Mouse (Mus musculus) embryonic stem cell, embryonic (primary cell): ENCODE data around the gene Tm6sf1.

ENCODE experiments used
- CTCF ChIA-PET, 4 experiments: fragments of 300-600 bp in 2 of 4; fragments of 350-600 bp in 2 of 4; sonication (Branson Sonifier 250); formaldehyde crosslinking; loops; one replicate each; lab custom pipeline; 2022; ENCODE audit warnings: inconsistent platforms in 2 of 4; lab: Charles Lee
- POLR2A ChIA-PET, 4 experiments: fragments of 300-600 bp in 2 of 4; fragments of 350-600 bp in 2 of 4; sonication (Branson Sonifier 250); formaldehyde crosslinking; loops; one replicate each; lab custom pipeline; 2022; ENCODE audit warnings: antibody characterized with exemption in 4 of 4, inconsistent platforms in 1 of 4; lab: Charles Lee

The Tm6sf1 gene

DNA sequence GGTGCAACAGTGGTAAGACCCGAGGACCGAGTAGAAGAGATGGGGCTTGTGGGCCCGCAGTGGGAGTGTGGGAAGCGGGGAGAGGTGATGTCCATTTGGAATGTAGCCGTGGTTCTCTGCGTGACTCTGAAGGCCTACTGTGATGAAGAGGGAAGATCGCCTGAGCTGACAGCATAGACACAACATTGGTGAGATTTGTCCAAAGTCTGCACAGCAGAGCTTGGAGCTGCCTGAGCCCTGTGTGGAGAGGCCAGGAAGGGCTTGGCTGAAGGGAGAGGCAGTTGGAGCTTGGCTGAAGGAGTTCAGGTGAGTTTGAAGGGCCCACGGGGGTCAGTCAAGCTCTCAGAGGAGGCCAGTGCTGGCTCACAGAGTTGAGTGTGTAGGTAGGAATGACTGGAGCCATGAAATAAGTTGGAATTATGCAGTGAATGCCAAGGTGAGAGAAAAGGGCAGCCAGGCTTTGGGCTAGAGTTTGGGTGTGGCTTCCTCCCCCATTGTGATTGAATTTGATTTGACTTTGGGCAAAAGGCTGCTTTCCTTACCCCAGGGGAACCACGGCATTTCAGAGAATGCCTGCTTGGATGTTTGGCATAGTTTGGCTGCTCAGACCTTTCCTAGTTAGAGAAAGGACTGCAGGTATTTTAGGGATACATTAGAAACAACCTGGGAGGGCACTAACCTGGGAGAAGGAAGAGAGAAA, 8.6 kb downstream of the Tm6sf1 start:
- CTCF ChIA-PET = interaction anchor here (0.6 to 2.6 kb wide), 47 partner anchors 8 to 677 kb away, joined by 3 to 26 read pairs (median 4); partner anchors contain the start of genes Tm6sf1 (in 3 of the 4), Btbd1 (in 1 of the 4), Gm10160 (in 1 of the 4) and Ramac (in 1 of the 4)
- POLR2A ChIA-PET = interaction anchor here (0.9 to 2.8 kb wide), 11 partner anchors 9 to 412 kb away, joined by 3 to 13 read pairs (median 3); partner anchors contain the start of genes Tm6sf1 (in 2 of the 4), Cpeb1 (in 1 of the 4), Hdgfl3 (in 1 of the 4) and Ramac (in 1 of the 4)

DNA sequence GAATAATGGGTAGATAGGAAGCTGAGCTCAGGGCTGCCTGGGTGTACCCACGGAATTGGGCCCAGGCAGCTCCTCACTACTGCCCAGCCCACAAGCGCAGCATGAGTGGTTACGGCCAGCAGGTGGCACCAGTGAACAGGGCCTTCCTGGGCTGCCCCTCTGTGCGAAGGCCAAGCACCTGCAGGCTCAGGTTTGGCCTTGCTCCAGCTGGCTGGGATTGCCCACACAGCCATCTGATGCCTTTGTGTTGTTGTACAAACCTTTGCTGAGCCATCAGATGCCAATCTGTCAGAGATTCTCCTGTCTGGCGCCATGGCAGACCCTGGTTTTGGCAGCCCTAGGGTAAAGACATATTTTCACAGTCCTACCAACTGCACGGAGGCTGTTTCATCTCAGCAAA, 9.4 kb downstream of the Tm6sf1 start:
- ChIA-PET CTCF (interaction anchor here (0.5 to 2.6 kb wide), 55 partner anchors 8 to 676 kb away, joined by 3 to 26 read pairs (median 4); partner anchors contain the start of genes Tm6sf1 (in 3 of the 4), Btbd1 (in 1 of the 4), Gm10160 (in 1 of the 4) and Ramac (in 1 of the 4)), POLR2A (interaction anchor here (0.6 to 2.8 kb wide), 13 partner anchors 9 to 476 kb away, joined by 3 to 13 read pairs (median 3); partner anchors contain the start of genes Tm6sf1 (in 2 of the 4), Cpeb1 (in 1 of the 4), Hdgfl3 (in 1 of the 4) and Ramac (in 1 of the 4))

- ChIA-PET POLR2A (interaction anchor here in 1 of 4 experiments (0.5 kb wide), 1 partner anchor 8 kb away, joined by 3 read pairs; no protein-coding TSS in a partner anchor), CTCF (no interaction called here)
These were observed 13.8 kb downstream of the Tm6sf1 start for GRCm38 (mm10) chr7:81872493-81873013.

DNA sequence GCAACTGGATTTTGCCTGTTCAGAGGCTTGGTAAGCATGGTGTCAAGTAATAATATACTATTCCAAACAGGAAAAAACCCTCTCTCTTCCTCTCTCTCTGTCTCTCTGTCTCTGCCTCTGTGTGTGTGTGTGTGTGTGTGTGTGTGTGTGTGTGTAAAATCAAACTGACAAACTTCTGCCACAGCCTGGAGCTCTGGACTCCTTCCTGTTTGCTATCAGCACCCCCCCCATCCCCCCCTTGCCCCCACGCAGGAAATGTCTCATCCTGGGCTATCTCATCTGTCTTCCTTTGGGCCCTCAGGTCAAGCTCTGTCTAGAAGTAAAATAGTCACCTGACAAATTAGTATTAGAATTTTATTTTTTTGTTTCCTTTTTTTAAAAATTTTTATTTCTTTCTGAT, 15.0 kb downstream of the Tm6sf1 start:
- POLR2A ChIA-PET = interaction anchor here in 1 of 4 experiments (0.6 kb wide), 1 partner anchor 148 kb away, joined by 3 read pairs; no protein-coding TSS in a partner anchor
- CTCF ChIA-PET = interaction anchor here in 1 of 4 experiments (0.6 to 1.0 kb wide), 2 partner anchors 61 to 727 kb away, joined by 3 to 4 read pairs; no protein-coding TSS in a partner anchor

DNA sequence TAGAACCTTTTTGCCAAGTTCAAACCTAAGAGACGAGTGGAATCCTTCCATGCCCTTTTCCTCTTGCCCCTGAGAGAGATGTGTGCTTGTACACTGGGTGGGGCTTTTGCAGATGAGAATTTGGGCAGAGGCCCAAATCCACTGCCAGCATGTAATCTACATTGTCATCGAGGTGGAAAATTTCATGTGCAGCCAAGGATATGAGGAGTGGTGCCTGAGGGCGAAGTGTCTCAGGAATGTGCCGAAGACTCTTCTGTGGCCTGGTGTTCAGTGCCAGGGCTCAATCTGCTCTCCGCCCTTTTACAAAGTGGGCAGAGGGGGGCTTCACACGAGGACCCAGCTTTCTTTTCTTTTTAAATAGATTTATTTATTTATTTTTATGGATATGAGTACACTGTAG, 15.8 kb downstream of the Tm6sf1 start:
- ChIA-PET CTCF (interaction anchor here in 1 of 4 experiments (0.6 kb wide), 1 partner anchor 85 kb away, joined by 3 read pairs; no protein-coding TSS in a partner anchor), POLR2A (interaction anchor here in 1 of 4 experiments (0.9 kb wide), 1 partner anchor 46 kb away, joined by 3 read pairs; no protein-coding TSS in a partner anchor)

GRCm38 (mm10) chr7:81875372-81875771, 16.6 kb downstream of the Tm6sf1 start:
- POLR2A ChIA-PET = interaction anchor here in 1 of 4 experiments (0.6 to 0.9 kb wide), 2 partner anchors 45 to 842 kb away, joined by 3 read pairs; no protein-coding TSS in a partner anchor

DNA sequence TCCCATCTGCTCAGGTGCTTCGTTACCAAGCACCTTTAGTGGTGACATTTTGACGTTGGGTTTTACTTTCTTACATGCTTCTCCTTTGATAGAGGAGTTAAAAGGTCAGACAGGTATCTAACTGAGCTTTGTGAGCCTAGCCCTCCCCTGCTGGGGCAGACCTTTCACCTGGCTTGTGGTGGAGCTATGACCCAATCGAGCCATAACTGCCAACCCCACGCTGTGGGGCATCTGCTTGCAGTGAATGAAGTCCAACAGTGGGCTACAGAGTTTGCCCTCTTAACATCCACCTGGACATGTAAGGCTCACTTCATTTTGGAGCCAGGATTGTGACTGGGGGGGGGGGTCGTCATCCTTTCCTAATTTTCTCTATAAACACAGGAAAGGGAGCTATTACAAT, 21.5 kb downstream of the Tm6sf1 start:
- POLR2A ChIA-PET = interaction anchor here in 3 of 4 experiments (0.6 to 0.9 kb wide), 5 partner anchors 8 to 1459 kb away, joined by 3 to 4 read pairs (median 3); partner anchors contain the start of gene Tm6sf1 (in 1 of the 3)
- CTCF ChIA-PET = interaction anchor here in 2 of 4 experiments (1.6 to 2.2 kb wide), 2 partner anchors 12 kb away, joined by 5 to 8 read pairs; no protein-coding TSS in a partner anchor

More at GRCm38 (mm10) chr7:81875372-81875771, 16.6 kb downstream of the Tm6sf1 start:
- CTCF ChIA-PET = no interaction called here

DNA sequence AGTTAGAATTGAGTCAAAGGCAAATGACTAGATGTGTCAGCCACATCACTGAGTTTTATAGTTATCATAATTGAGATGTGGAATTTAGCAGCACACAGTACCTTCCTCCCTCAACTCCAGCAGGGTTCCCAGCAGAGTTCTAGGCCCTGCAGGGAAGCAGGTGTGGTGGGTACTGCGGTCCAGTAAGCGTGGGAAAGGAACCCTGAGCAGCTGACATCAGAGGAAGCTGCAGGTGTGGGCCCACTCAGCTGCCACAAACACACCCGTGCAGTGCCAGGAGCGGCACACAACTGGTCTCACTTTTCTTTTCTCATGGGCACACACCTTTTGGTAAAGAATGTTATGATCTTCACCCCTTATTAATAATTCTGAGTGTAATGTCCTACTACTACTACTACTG, 22.0 kb downstream of the Tm6sf1 start:
- POLR2A ChIA-PET = interaction anchor here in 3 of 4 experiments (0.6 to 0.9 kb wide), 5 partner anchors 9 to 1460 kb away, joined by 3 to 4 read pairs (median 3); partner anchors contain the start of gene Tm6sf1 (in 1 of the 3)
- CTCF ChIA-PET = interaction anchor here in 2 of 4 experiments (1.6 to 2.2 kb wide), 2 partner anchors 13 kb away, joined by 5 to 8 read pairs; no protein-coding TSS in a partner anchor

- CTCF ChIA-PET = no interaction called here
These were observed 22.8 kb downstream of the Tm6sf1 start for GRCm38 (mm10) chr7:81881600-81881999.

GRCm38 (mm10) chr7:81885128-81885527, 26.3 kb downstream of the Tm6sf1 start:
- ChIA-PET CTCF (interaction anchor here in 2 of 4 experiments (0.6 to 1.4 kb wide), 2 partner anchors 16 to 17 kb away, joined by 3 read pairs; no protein-coding TSS in a partner anchor), POLR2A (interaction anchor here in 1 of 4 experiments (1.1 kb wide), 1 partner anchor 14 kb away, joined by 3 read pairs; no protein-coding TSS in a partner anchor)

More at GRCm38 (mm10) chr7:81881600-81881999, 22.8 kb downstream of the Tm6sf1 start:
- POLR2A ChIA-PET = no interaction called here

- ChIA-PET POLR2A (interaction anchor here in 2 of 4 experiments (0.5 to 1.2 kb wide), 6 partner anchors 11 to 775 kb away, joined by 3 to 9 read pairs (median 3); partner anchors contain the start of genes Tm6sf1 (in 1 of the 2) and Whamm (in 1 of the 2)), CTCF (interaction anchor here in 2 of 4 experiments (0.6 kb wide), 2 partner anchors 21 to 31 kb away, joined by 3 read pairs; no protein-coding TSS in a partner anchor)
These were observed 40.6 kb downstream of the Tm6sf1 start for GRCm38 (mm10) chr7:81899361-81899760.

- CTCF ChIA-PET = interaction anchor here in 2 of 4 experiments (0.7 kb wide), 2 partner anchors 36 to 142 kb away, joined by 4 read pairs; no protein-coding TSS in a partner anchor
These were observed 45.3 kb downstream of the Tm6sf1 start for GRCm38 (mm10) chr7:81904094-81904493.

DNA sequence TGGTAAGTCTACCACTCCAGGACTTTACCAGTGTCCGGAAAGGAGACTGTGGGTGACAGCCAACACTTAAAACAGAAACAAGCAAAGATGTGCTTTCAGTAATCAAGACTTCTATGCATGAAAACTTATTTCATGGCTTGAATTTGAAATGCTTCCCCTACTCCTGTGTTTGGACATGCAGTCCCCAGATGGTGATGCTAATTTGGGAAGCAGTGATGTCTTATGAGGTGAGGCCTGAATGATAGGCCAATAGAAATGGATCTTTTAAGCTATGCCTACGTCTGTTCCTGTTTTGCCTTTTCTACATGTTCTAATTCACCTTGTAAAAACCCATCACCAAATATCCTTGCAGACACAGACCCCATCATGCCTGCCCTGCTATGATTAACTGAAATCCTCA, 46.1 kb downstream of the Tm6sf1 start:
- ChIA-PET CTCF (no interaction called here), POLR2A (interaction anchor here in 1 of 4 experiments (0.6 kb wide), 1 partner anchor 271 kb away, joined by 3 read pairs; no protein-coding TSS in a partner anchor)

More at GRCm38 (mm10) chr7:81904094-81904493, 45.3 kb downstream of the Tm6sf1 start:
- POLR2A ChIA-PET = no interaction called here

- ChIA-PET POLR2A (no interaction called here), CTCF (no interaction called here)
These were observed 59.5 kb downstream of the Tm6sf1 start for GRCm38 (mm10) chr7:81918316-81918715.

- POLR2A ChIA-PET = interaction anchor here in 1 of 4 experiments (0.6 to 1.3 kb wide), 2 partner anchors 17 to 45 kb away, joined by 3 to 5 read pairs; no protein-coding TSS in a partner anchor
- CTCF ChIA-PET = interaction anchor here in 2 of 4 experiments (0.5 to 0.6 kb wide), 2 partner anchors 21 to 614 kb away, joined by 3 to 7 read pairs; no protein-coding TSS in a partner anchor
These were observed 61.5 kb downstream of the Tm6sf1 start for GRCm38 (mm10) chr7:81920314-81920713.

- ChIA-PET POLR2A (interaction anchor here in 1 of 4 experiments (1.3 kb wide), 1 partner anchor 15 kb away, joined by 5 read pairs; no protein-coding TSS in a partner anchor), CTCF (interaction anchor here in 1 of 4 experiments (1.4 kb wide), 1 partner anchor 53 kb away, joined by 3 read pairs; no protein-coding TSS in a partner anchor)
These were observed 62.7 kb downstream of the Tm6sf1 start for GRCm38 (mm10) chr7:81921379-81921952.

- POLR2A ChIA-PET = interaction anchor here in 1 of 4 experiments (0.6 kb wide), 1 partner anchor 1585 kb away, joined by 3 read pairs; no protein-coding TSS in a partner anchor
- CTCF ChIA-PET = interaction anchor here in 1 of 4 experiments (0.6 kb wide), 1 partner anchor 1079 kb away, joined by 3 read pairs; no protein-coding TSS in a partner anchor
These were observed 70.2 kb downstream of the Tm6sf1 start for GRCm38 (mm10) chr7:81928998-81929397.
